Mouse (Mus musculus): ENCODE data around the gene Phb2. TPM values are rescaled to one million over a fixed set of nuclear protein-coding genes. Genes with fewer than 3 reads are reported as not detected.

The Phb2 gene
- polyA plus RNA-seq, 1 experiment = not detected

DNA sequence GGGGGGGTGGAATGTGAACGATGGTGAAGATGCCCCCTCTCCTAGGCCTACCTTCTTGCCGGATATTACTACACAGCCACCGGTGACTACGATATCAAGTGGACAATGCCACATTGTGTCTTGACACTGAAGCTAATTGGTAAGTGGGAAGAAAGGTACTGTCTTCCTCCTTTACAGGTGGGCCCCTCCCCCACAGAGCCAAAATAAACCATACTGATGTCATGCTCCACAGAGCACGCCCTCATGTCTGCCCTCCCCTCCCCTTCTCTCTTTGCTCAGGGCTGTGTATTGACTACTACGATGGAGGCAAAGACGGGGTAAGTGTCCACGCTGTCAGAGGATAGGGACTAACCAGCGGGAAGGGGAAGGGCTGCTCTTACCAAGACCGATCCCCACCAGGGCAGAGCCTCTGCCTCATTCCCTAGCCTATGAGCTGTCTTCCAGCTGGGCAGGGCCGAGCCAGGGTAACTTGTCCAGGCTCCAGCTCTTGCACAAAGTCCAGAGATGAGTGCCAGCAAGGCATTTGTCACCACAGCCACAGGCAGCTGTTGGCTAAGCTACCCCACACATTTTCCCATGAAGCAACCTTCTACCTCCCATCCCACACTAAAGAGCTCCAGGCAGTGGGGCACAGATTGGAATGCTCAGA is 12.1 kb upstream of the Phb2 start:
- WGBS = 60% methylated on average over 11 of the region's 11 CpGs
- Histone ChIP-seq H3K4me1 (ENCODE audit: control insufficient read depth, insufficient read depth, low read length) (no peaks in the 10 kb centered on the region; the same call in 1 of the 2 replicates), H3K27ac (ENCODE audit: insufficient read depth, low read depth, low read length) (no peak overlapping the region), H3K4me3 (ENCODE audit: insufficient read depth, low read depth, low read length) (no peak overlapping the region)
- TF ChIP-seq POLR2A (IDR thresholded peaks at IDR 0.05; ENCODE audit: insufficient read depth, low read depth, low read length) = no peak
- no peak for TF ChIP-seq CTCF (IDR thresholded peaks at IDR 0.05; ENCODE audit: insufficient read depth, low read depth, low read length)

DNA sequence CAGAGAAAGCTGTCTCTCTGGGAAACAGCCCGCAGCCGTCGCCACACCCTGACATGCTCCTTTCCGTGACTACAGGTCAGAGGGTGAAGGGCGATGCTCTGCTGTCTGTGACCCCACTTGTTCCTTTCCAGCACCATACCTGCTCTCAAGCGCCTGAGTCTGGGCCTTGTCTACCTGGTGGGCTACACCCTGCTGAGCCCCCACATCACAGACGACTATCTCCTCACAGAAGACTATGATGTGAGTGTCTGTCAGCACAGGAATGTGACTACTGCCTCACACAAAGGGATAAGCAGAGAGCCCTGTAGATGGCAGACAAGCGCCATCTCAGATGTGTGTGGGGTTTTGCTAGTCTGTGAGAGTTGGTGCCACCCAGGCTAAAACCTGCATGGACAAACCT is 10.8 kb upstream of the Phb2 start:
- 78% methylated on average over 8 of the region's 8 CpGs for WGBS
- TF ChIP-seq CTCF (IDR thresholded peaks at IDR 0.05; ENCODE audit: insufficient read depth, low read depth, low read length) = no peak
- no peak for TF ChIP-seq POLR2A (IDR thresholded peaks at IDR 0.05; ENCODE audit: insufficient read depth, low read depth, low read length)
- Histone ChIP-seq H3K4me1 (ENCODE audit: control insufficient read depth, insufficient read depth, low read length) (no peaks in the 10 kb centered on the region; the same call in 1 of the 2 replicates), H3K4me3 (ENCODE audit: insufficient read depth, low read depth, low read length) (no peak overlapping the region), H3K27ac (ENCODE audit: insufficient read depth, low read depth, low read length) (no peak overlapping the region)

DNA sequence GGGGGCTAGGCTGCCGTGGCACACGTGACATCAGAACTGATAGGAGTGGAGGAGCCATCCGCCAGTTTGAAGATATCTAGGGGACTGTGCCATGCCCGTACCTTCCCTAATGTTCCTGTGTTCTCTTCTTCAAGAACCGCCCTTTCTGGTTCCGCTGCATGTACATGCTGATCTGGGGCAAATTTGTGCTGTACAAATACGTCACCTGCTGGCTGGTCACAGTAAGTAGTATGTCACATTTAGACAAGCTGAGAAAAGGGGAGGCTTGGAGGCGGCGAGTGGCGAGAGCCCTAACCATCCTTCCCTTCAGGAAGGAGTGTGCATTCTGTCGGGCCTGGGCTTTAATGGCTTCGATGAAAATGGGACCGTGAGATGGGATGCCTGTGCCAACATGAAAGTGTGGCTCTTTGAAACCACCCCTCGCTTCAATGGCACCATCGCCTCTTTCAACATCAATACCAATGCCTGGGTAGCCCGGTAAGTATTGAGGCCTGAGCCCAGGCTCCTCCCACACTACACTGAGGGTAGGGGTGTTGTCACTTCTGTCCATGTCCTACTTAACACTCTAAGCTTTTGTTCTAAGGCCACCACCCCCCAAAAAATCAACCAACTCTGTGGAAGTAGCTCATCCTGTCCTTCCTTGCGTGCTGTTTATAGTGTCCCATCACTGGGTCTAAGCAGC is 9.9 kb upstream of the Phb2 start:
- WGBS = 88% methylated on average over 17 of the region's 17 CpGs
- Histone ChIP-seq H3K27ac (ENCODE audit: insufficient read depth, low read depth, low read length) (no peak overlapping the region), H3K4me3 (ENCODE audit: insufficient read depth, low read depth, low read length) (no peak overlapping the region), H3K4me1 (ENCODE audit: control insufficient read depth, insufficient read depth, low read length) (no peaks in the 10 kb centered on the region; the same call in 1 of the 2 replicates)
- TF ChIP-seq CTCF (IDR thresholded peaks at IDR 0.05; ENCODE audit: insufficient read depth, low read depth, low read length) (no peak), POLR2A (IDR thresholded peaks at IDR 0.05; ENCODE audit: insufficient read depth, low read depth, low read length) (no peak)

DNA sequence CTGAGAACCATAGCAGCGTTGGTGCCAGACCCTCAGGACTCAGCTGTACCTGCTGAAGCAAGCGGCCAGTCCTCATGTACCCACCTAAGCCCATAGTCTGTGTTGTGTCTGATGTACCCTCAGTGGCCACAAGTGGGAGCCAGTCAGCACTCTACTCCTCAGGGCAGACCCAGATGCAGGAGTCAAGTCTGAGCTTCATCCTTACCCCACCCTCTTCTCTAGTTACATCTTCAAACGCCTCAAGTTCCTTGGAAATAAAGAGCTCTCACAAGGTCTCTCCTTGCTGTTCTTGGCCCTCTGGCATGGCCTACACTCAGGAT is 9.4 kb upstream of the Phb2 start:
- H3K27ac ChIP-seq (ENCODE audit: insufficient read depth, low read depth, low read length) = no peak overlapping the region
- TF ChIP-seq CTCF (IDR thresholded peaks at IDR 0.05; ENCODE audit: insufficient read depth, low read depth, low read length) (peak; percentile 28; the same call in 1 of the 2 replicates), POLR2A (IDR thresholded peaks at IDR 0.05; ENCODE audit: insufficient read depth, low read depth, low read length) (no peak)
- WGBS = 53% methylated on average over 3 of the region's 3 CpGs

DNA sequence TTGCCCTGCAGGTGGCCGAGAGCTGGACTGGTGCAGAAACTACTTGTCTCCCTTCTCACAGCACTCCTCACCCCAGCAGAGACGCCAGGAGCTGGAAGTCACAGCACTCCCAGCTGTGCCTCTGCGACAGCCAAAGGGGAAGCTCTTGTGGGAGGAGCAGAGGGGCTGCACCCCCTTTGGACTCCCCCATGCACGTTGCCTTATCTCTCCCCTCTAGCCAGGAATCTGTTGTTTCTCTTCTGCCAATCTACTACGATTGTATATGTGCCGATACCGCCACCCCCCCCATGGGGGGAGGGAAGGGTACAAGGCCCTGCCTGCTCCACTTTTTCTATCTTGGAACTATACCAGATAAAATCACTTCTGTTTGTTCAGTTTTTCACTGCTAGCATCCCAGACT is 8.3 kb upstream of the Phb2 start:
- Histone ChIP-seq H3K27ac (ENCODE audit: insufficient read depth, low read depth, low read length) (no peak overlapping the region), H3K4me3 (ENCODE audit: insufficient read depth, low read depth, low read length) (no peak overlapping the region), H3K4me1 (ENCODE audit: control insufficient read depth, insufficient read depth, low read length) (no peaks in the 10 kb centered on the region; the same call in 1 of the 2 replicates)
- WGBS = 66% methylated on average over 7 of the region's 7 CpGs
- TF ChIP-seq CTCF (IDR thresholded peaks at IDR 0.05; ENCODE audit: insufficient read depth, low read depth, low read length) (no peak), POLR2A (IDR thresholded peaks at IDR 0.05; ENCODE audit: insufficient read depth, low read depth, low read length) (no peak)

More for the DNA sequence above, 9.4 kb upstream of the Phb2 start:
- Histone ChIP-seq H3K4me1 (ENCODE audit: control insufficient read depth, insufficient read depth, low read length) (no peaks in the 10 kb centered on the region; the same call in 1 of the 2 replicates), H3K4me3 (ENCODE audit: insufficient read depth, low read depth, low read length) (no peak overlapping the region)

DNA sequence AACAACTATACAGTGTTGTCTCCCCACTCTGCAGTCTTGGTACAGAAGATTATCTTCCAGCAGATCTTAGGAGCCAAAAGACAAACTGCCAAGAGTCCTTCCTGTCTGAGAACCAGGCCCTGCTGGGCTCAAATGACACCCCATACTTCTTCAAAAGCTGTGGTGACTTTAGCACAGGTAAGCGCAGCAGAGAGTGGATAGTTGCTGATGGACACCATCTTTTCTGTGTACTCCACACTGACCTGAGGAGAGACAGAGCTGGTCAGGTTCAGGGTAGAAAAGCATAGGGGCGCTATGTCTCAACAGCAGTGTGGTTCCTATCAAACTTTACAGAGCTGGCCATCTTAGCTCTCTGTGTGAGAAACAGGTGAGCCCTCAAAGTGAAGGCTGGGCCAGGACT is 7.7 kb upstream of the Phb2 start:
- H3K27ac ChIP-seq (ENCODE audit: insufficient read depth, low read depth, low read length) = no peak overlapping the region
- 87% methylated on average over 2 of the region's 2 CpGs for WGBS
- TF ChIP-seq CTCF (IDR thresholded peaks at IDR 0.05; ENCODE audit: insufficient read depth, low read depth, low read length) = no peak
- no peak for TF ChIP-seq POLR2A (IDR thresholded peaks at IDR 0.05; ENCODE audit: insufficient read depth, low read depth, low read length)
- no peak overlapping the region for H3K4me3 ChIP-seq (ENCODE audit: insufficient read depth, low read depth, low read length)
- H3K4me1 ChIP-seq (ENCODE audit: control insufficient read depth, insufficient read depth, low read length) = no peaks in the 10 kb centered on the region; the same call in 1 of the 2 replicates

DNA sequence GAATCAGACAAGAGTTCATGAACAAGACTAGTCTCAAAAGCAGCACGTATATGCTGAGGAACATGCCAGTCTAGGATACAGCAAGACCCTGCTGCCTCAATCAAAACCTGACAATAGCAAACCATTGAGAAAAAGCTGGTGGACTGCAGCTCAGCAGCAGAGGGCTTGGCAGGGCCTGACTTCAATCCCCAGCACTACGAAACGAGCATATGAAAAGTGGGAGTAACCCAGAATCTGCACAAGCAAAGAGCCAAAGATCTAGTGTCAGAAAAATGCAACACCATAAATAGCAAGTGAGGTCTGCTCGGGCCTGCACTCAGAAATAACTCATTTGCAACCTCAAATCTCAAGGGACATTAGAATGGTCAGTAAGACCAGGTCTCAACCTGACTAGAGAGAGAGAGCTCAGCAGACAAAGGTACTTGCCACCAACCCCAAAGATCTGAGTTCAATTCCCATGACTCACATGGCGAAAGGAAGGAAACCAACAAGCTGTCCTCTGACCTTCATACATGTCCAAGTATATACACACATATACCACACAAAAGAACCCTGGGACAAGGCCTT is 6.0 kb upstream of the Phb2 start:
- 68% methylated on average over 5 of the region's 5 CpGs for WGBS
- Histone ChIP-seq H3K4me1 (ENCODE audit: control insufficient read depth, insufficient read depth, low read length) (peaks cover 3% of the 10 kb centered on the region), H3K27ac (ENCODE audit: insufficient read depth, low read depth, low read length) (no peak overlapping the region), H3K4me3 (ENCODE audit: insufficient read depth, low read depth, low read length) (no peak overlapping the region)
- no peak for TF ChIP-seq CTCF (IDR thresholded peaks at IDR 0.05; ENCODE audit: insufficient read depth, low read depth, low read length)
- no peak for TF ChIP-seq POLR2A (IDR thresholded peaks at IDR 0.05; ENCODE audit: insufficient read depth, low read depth, low read length)

DNA sequence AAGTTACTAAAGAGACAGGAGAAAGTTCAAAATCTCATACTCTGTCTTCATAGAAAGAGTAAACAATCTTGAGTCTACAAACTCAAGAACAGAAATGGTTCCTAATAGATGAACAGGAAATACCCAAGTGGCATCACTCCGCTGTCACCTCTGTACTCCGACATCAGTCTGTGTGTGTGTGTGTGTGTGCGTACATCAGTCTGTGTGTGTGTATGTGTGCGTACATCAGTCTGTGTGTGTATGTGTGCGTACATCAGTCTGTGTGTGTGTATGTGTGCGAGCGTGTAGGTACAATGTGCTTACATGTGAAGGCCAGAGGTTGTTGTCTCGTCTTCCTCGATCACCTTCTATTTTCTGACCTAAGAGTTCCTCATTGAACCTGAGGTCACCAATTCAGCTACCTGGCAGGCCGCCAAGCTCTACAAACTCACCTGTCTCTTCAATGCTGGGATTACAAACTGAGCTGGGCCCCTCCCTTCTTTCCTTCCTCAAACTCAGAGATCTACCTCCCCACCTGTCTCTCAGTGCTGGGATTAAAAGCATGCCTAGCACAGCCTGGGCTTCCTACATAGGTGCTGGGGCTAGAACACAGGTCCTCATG is 3.7 kb upstream of the Phb2 start:
- Histone ChIP-seq H3K4me1 (ENCODE audit: control insufficient read depth, insufficient read depth, low read length) (peaks cover 9% of the 10 kb centered on the region), H3K4me3 (ENCODE audit: insufficient read depth, low read depth, low read length) (no peak overlapping the region), H3K27ac (ENCODE audit: insufficient read depth, low read depth, low read length) (no peak overlapping the region)
- TF ChIP-seq CTCF (IDR thresholded peaks at IDR 0.05; ENCODE audit: insufficient read depth, low read depth, low read length) (no peak), POLR2A (IDR thresholded peaks at IDR 0.05; ENCODE audit: insufficient read depth, low read depth, low read length) (no peak)
- 91% methylated on average over 10 of the region's 10 CpGs for WGBS

DNA sequence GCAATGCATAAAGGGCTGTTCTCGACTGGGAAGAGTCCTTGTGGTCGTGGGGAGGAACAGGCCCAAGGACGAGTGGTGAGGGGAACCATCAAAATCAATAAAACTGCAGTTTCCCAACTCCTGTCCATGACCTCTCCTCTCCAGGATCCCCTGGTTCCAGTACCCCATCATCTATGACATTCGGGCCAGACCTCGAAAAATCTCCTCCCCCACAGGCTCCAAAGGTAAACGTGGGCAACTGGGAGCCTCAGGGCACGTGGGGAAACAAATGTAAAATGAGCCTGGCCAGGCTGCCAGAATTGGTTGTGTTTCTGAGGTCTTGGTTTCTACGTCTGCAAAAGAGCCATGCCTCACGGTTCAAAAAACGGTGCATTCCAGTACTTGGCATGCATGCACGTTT is 782 bp downstream of the Phb2 start:
- no peak overlapping the region for H3K27ac ChIP-seq (ENCODE audit: insufficient read depth, low read depth, low read length)
- 11% methylated on average over 11 of the region's 11 CpGs for WGBS
- TF ChIP-seq CTCF (IDR thresholded peaks at IDR 0.05; ENCODE audit: insufficient read depth, low read depth, low read length) = no peak
- no peak for TF ChIP-seq POLR2A (IDR thresholded peaks at IDR 0.05; ENCODE audit: insufficient read depth, low read depth, low read length)

More for the DNA sequence above, 782 bp downstream of the Phb2 start:
- Histone ChIP-seq H3K4me1 (ENCODE audit: control insufficient read depth, insufficient read depth, low read length) (peaks cover 15% of the 10 kb centered on the region), H3K4me3 (ENCODE audit: insufficient read depth, low read depth, low read length) (peak overlapping the region; percentile 66)

Measured in olfactory bulb, adult 2 months (tissue).